Mouse (Mus musculus) megakaryocyte, embryonic 14.5 days (primary cell): ENCODE results near the gene Piwil1.

Experiments used
- FLI1 ChIP-seq: IDR thresholded peaks from 2 replicates; pipeline ENCODE4 v1.6.1; 2012; ENCODE audit warnings: low read length, inconsistent platforms, mixed read lengths
- GATA1 ChIP-seq: IDR thresholded peaks from 3 replicates; pipeline ENCODE4 v1.6.1; 2012; ENCODE audit warnings: mixed read lengths, low read length, inconsistent platforms, borderline replicate concordance

DNA sequence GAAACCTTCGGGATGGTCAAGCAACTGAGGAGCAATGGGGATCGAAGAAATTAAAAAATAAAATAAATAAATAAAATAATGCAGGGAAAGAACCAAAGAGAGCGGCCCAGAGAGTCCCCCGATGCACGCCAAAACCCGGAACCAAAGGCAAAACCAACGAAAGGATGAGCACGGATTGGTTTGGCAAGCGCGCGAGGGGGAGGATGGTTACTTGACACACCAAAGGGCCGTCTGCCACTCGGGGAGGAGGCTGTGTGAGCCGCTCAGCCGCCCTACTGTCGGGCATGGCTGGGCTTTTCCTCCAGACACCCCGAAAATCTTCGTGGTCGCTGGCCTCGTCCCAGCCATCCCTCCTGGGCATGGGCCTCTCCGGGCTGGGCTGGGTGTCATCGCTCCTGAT, 79.3 kb downstream of the Piwil1 start:
- no peak for TF ChIP-seq GATA1
- no peak for TF ChIP-seq FLI1
